Mouse (Mus musculus) limb, embryonic 11.5 days (tissue): ENCODE measurements around the gene Entpd8. TPM values are rescaled to one million over a fixed set of nuclear protein-coding genes. Genes with fewer than 3 reads are reported as not detected.
A peak's percentile ranks its signal among the peaks of the same experiment; 100 is the strongest.

Source experiments
- ATAC-seq: fragments of 200-750 bp; cut with Nextera tagmentation; 2 replicates; pipeline ENCODE4 v1.8.0; 2017; ENCODE audit warnings: low read depth; ENCODE audit not compliant: insufficient number of reproducible peaks, low FRiP score, low TSS enrichment
- DNase-seq: peaks from one replicate; pipeline ENCODE4 v3.0.0-alpha.2; 2015; ENCODE audit warnings: low spot score
- H3K27ac ChIP-seq: fragments of 300-500 bp; sonication (generic); replicated peaks from 2 replicates; pipeline ENCODE4 v1.5.1; 2014; ENCODE audit warnings: low read depth, mild to moderate bottlenecking, low read length
- H3K27me3 ChIP-seq: fragments of 300-500 bp; sonication (generic); 2 replicates; pipeline ENCODE4 v1.6.1; 2014; ENCODE audit warnings: mild to moderate bottlenecking, low read length, mixed read lengths; ENCODE audit not compliant: control insufficient read depth, insufficient read depth
- H3K36me3 ChIP-seq: fragments of 300-500 bp; sonication (generic); 2 replicates; pipeline ENCODE4 v1.6.1; 2014; ENCODE audit warnings: mild to moderate bottlenecking, low read length, moderate library complexity, mixed read lengths; ENCODE audit not compliant: control insufficient read depth, insufficient read depth
- H3K4me1 ChIP-seq: fragments of 300-500 bp; sonication (generic); 2 replicates; pipeline ENCODE4 v1.6.1; 2014; ENCODE audit warnings: low read length, mixed read lengths; ENCODE audit not compliant: control insufficient read depth, insufficient read depth
- H3K4me2 ChIP-seq: fragments of 300-500 bp; sonication (generic); 2 replicates; pipeline ENCODE4 v1.6.1; 2014; ENCODE audit warnings: low read depth, mild to moderate bottlenecking, moderate library complexity; ENCODE audit not compliant: severe bottlenecking
- H3K4me3 ChIP-seq: fragments of 300-500 bp; sonication (generic); 2 replicates; pipeline ENCODE4 v1.5.1; 2014; ENCODE audit warnings: low read depth, low read length
- H3K9ac ChIP-seq: fragments of 300-500 bp; sonication (generic); 2 replicates; pipeline ENCODE4 v1.6.1; 2014; ENCODE audit warnings: mild to moderate bottlenecking, low read length
- H3K9me3 ChIP-seq: fragments of 300-500 bp; sonication (generic); 2 replicates; pipeline ENCODE4 v1.6.1; 2016; ENCODE audit warnings: low read length; ENCODE audit not compliant: control insufficient read depth
- WGBS: fragments of 180-500 bp; shearing (Covaris S2); extraction: QIAGEN DNeasy Blood & Tissue Kit; methylation state at CpG from one replicate; pipeline ENCODE4 v1.1.7; 2014; 5-methylcytosine and 5-hydroxymethylcytosine counted together
- microRNA-seq: library from miRNA; unstranded; fragments of <30 nt; microRNA quantifications from one replicate; pipeline ENCODE4, GENCODE M21; 2016
- polyA plus RNA-seq: library from polyadenylated mRNA; unstranded; fragments of >200 nt; fragmentation: Nextera tagmentation; extraction: Ambion mirVana; gene quantifications from 2 replicates; pipeline ENCODE4 v1.2.1, GENCODE M21; 2014

The Entpd8 gene
- polyA plus RNA-seq, 1 experiment from 2014 or later: not detected

GRCm38 (mm10) chr2:25127206-25127605 is 47.1 kb downstream of the Entpd8 start:
- Histone ChIP-seq H3K4me3 (no peak overlapping the region), H3K27me3 (no peaks in the 10 kb centered on the region), H3K9ac (no peak overlapping the region), H3K36me3 (no peaks in the 10 kb centered on the region), H3K9me3 (no peaks in the 10 kb centered on the region), H3K4me2 (no peak overlapping the region), H3K4me1 (0 out of 2 replicates have a peak, but pooled peaks cover 2% of the 10 kb centered on the region), H3K27ac (no peak overlapping the region)
- ATAC-seq (peak; percentile 44; the same call in 1 of the 2 replicates), DNase-seq (peak; percentile 82)
- 47% methylated on average over 5 of the region's 5 CpGs for WGBS

GRCm38 (mm10) chr2:25128072-25128471 is 48.0 kb downstream of the Entpd8 start:
- Histone ChIP-seq H3K36me3 (no peaks in the 10 kb centered on the region), H3K27me3 (no peaks in the 10 kb centered on the region), H3K4me2 (no peak overlapping the region), H3K27ac (no peak overlapping the region), H3K9ac (no peak overlapping the region), H3K9me3 (no peaks in the 10 kb centered on the region), H3K4me3 (no peak overlapping the region), H3K4me1 (0 out of 2 replicates have a peak, but pooled peaks cover 2% of the 10 kb centered on the region)
- DNase-seq (no peak), ATAC-seq (no peak)
- 91% methylated on average over 11 of the region's 11 CpGs for WGBS

DNA sequence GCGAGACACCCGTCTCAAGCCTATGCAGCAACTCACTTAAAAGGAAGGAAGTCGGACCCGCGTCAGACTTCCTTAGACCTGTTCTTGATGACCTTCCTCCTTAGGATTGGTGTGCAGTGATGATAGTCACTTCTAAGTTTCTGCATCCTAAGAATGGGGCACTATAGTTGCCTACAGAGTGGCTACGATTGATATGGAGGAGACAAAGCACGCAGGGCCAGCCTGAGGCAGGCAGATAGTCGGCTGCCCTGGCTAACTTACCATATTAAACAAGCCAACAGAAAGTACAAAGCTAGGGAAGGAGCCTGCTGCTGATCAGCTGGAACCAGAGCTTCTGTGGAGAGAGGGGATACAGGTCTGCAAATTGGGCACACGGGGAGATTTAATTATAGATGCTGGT is 51.5 kb downstream of the Entpd8 start:
- 81% methylated on average over 9 of the region's 9 CpGs for WGBS
- no peaks in the 10 kb centered on the region for H3K27me3 ChIP-seq
- H3K9me3 ChIP-seq: no peaks in the 10 kb centered on the region
- no peak for DNase-seq
- H3K27ac ChIP-seq: no peak overlapping the region
- no peaks in the 10 kb centered on the region for H3K36me3 ChIP-seq
- no peak for ATAC-seq
- no peak overlapping the region for H3K4me3 ChIP-seq
- H3K9ac ChIP-seq: no peak overlapping the region
- no peaks in the 10 kb centered on the region for H3K4me1 ChIP-seq
- no peak overlapping the region for H3K4me2 ChIP-seq

Small RNA genes lying within 50 kb of the gene (microRNA-seq; reads per million reads assigned to microRNA genes)
- not detected for gene Gm24328
- gene Mir7664: not detected

Other genes starting within 250 kb of the Entpd8 start
- 97.6 and 119 TPM in 2 replicates for gene Ehmt1, start 160.7 kb upstream of the Entpd8 start, polyA plus RNA-seq
- 11.8 and 12.7 TPM in 2 replicates for gene Arrdc1, start 145.1 kb upstream of the Entpd8 start, polyA plus RNA-seq
- 27.7 and 34.1 TPM in 2 replicates for gene Zmynd19, start 130.5 kb upstream of the Entpd8 start, polyA plus RNA-seq
- 30.7 and 36.6 TPM in 2 replicates for gene Dph7, start 117.9 kb upstream of the Entpd8 start, polyA plus RNA-seq
- 132 and 136 TPM in 2 replicates for gene Mrpl41, start 105.2 kb upstream of the Entpd8 start, polyA plus RNA-seq
- gene Pnpla7, start 104.3 kb upstream of the Entpd8 start, polyA plus RNA-seq: 5.4 and 6.5 TPM in 2 replicates
- 41.7 and 42.0 TPM in 2 replicates for gene Nsmf, start 25.9 kb upstream of the Entpd8 start, polyA plus RNA-seq
- 0.24 TPM in 1 of 2 replicates, not detected in the other for gene Noxa1, start 14.8 kb downstream of the Entpd8 start, polyA plus RNA-seq
- 8.8 and 10.0 TPM in 2 replicates for gene Nrarp, start 100.5 kb downstream of the Entpd8 start, polyA plus RNA-seq
- gene Tor4a, start 116.6 kb downstream of the Entpd8 start, polyA plus RNA-seq: 3.1 and 3.7 TPM in 2 replicates
- 103 and 106 TPM in 2 replicates for gene Nelfb, start 131.2 kb downstream of the Entpd8 start, polyA plus RNA-seq
- 0.19 TPM in 1 of 2 replicates, not detected in the other for gene Stpg3, start 134.3 kb downstream of the Entpd8 start, polyA plus RNA-seq
- gene Fam166a, start 138.4 kb downstream of the Entpd8 start, polyA plus RNA-seq: not detected in 2 replicates
- gene Tubb4b, start 144.4 kb downstream of the Entpd8 start, polyA plus RNA-seq: 526 and 567 TPM in 2 replicates
- gene Slc34a3, start 154.1 kb downstream of the Entpd8 start, polyA plus RNA-seq: not detected in 2 replicates
- gene Rnf224, start 156.5 kb downstream of the Entpd8 start, polyA plus RNA-seq: not detected in 2 replicates
- 6.5 and 8.8 TPM in 2 replicates for gene Rnf208, start 162.0 kb downstream of the Entpd8 start, polyA plus RNA-seq
- gene Cysrt1, start 162.1 kb downstream of the Entpd8 start, polyA plus RNA-seq: not detected in 2 replicates
- 4.0 and 6.6 TPM in 2 replicates for gene AL732309.1, start 166.6 kb downstream of the Entpd8 start, polyA plus RNA-seq
- 11.1 and 14.6 TPM in 2 replicates for gene Tmem203, start 175.1 kb downstream of the Entpd8 start, polyA plus RNA-seq
- gene Tprn, start 182.3 kb downstream of the Entpd8 start, polyA plus RNA-seq: 5.6 and 5.7 TPM in 2 replicates
- 237 and 242 TPM in 2 replicates for gene Ssna1, start 192.1 kb downstream of the Entpd8 start, polyA plus RNA-seq
- gene Anapc2, start 192.2 kb downstream of the Entpd8 start, polyA plus RNA-seq: 118 and 120 TPM in 2 replicates
- not detected in 2 replicates for gene Tmem210, start 207.8 kb downstream of the Entpd8 start, polyA plus RNA-seq
- not detected in 2 replicates for gene Lrrc26, start 209.6 kb downstream of the Entpd8 start, polyA plus RNA-seq
- gene Grin1, start 238.9 kb downstream of the Entpd8 start, polyA plus RNA-seq: 0.60 and 1.4 TPM in 2 replicates